Mouse (Mus musculus): ENCODE results near the gene Cck. TPM values are rescaled to one million over a fixed set of nuclear protein-coding genes. Genes with fewer than 3 reads are reported as not detected.

Gene Cck
- 2.8 and 3.6 TPM in 2 replicates for polyA plus RNA-seq (2015; fragmentation: Nextera tagmentation; extraction: Ambion mirVana)

DNA sequence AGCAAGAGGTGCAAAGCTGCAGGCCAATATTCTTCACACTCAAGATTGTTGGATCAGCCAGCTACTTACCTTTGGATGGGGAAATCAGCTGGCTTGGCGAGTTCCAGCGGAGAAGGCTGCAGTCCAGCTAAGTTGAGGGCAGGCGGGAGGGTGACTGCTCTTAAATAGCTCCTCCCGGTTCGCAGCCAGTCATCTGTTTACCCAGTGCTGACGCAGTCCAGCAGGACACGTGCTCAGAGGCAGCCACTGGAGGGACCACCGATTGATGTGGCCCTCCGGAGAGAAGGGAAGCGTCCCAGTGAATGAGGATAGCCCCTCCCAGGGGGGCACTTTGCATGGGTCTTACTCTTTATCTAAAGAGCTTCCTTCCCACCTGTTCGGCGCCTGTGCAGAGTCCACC, at the start of gene Cck:
Gene Cck, minus strand, starts transcription at position 166 of the 400 bp plus-strand sequence.
- no peaks in the 10 kb centered on the region for H3K36me3 ChIP-seq (ENCODE audit: insufficient read depth, low read length)
- peak; percentile 80; the same call in 1 of the 2 replicates for ATAC-seq (ENCODE audit: low FRiP score, low TSS enrichment)
- peaks cover 54% of the 10 kb centered on the region for H3K27me3 ChIP-seq (ENCODE audit: insufficient read depth, low read length)
- H3K4me1 ChIP-seq (ENCODE audit: insufficient read depth, low read length) = peaks cover 9% of the 10 kb centered on the region
- no peak within 1 kb of the TSS for H3K27ac ChIP-seq (ENCODE audit: low read length)
- H3K9ac ChIP-seq (replicated peaks; ENCODE audit: low read length) = no peak within 1 kb of the TSS
- WGBS = 4% methylated on average over 12 of the region's 12 CpGs
- peak within 1 kb of the TSS; percentile 36 for H3K4me3 ChIP-seq (ENCODE audit: low read length)
- no peaks in the 10 kb centered on the region for H3K9me3 ChIP-seq (ENCODE audit: low read length)
- H3K4me2 ChIP-seq (replicated peaks; ENCODE audit: low read depth, low read length) = peak within 1 kb of the TSS; percentile 51

DNA sequence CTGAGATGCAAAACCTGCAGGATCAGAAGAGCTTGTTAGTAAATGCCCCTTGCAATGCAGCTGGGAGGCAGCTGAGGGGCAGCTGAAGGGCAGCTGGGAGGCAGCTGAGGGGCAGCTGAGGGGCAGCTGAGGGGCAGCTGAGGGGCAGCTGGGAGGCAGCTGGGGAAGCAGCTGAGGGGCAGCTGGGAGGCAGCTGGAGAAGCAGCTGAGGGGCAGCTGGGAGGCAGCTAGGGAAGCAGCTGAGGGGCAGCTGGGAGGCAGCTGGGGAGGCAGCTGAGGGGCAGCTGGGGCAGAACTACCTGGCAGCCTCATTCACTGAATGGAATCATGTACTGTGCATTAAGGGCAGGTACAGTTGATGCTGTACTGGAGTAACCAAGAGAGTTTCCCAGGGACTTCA, 46.0 kb upstream of the Cck start:
- no peak overlapping the region for H3K4me3 ChIP-seq (ENCODE audit: low read length)
- H3K36me3 ChIP-seq (ENCODE audit: insufficient read depth, low read length) = no peaks in the 10 kb centered on the region
- no peak overlapping the region for H3K27ac ChIP-seq (ENCODE audit: low read length)
- no peak overlapping the region for H3K4me2 ChIP-seq (replicated peaks; ENCODE audit: low read depth, low read length)
- H3K9me3 ChIP-seq (ENCODE audit: low read length) = 0 out of 2 replicates have a peak, but pooled peaks cover 5% of the 10 kb centered on the region
- no peaks in the 10 kb centered on the region for H3K27me3 ChIP-seq (ENCODE audit: insufficient read depth, low read length)
- no peak for ATAC-seq (ENCODE audit: low FRiP score, low TSS enrichment)
- H3K4me1 ChIP-seq (ENCODE audit: insufficient read depth, low read length) = no peaks in the 10 kb centered on the region
- H3K9ac ChIP-seq (replicated peaks; ENCODE audit: low read length) = no peak overlapping the region

DNA sequence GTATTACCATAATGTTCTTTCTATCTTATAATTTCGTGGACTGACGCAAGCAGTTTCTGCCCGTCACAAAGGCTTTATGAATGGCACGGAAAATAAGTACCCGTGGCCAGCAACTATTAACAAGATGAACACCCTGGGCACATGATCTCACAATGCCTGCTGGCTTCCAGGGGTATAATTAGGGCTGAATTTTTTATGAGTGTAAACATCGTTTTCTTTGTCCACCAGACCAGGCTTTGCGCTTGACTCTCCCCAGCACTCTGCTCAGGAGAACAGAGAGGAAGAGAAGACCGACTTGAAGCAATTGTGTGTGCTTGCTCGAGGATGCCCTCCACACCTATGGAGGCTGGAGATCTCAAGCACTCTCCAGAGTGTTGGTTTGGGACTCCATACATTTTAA, 37.1 kb upstream of the Cck start:
- 78% methylated on average over 9 of the region's 9 CpGs for WGBS
- Histone ChIP-seq H3K4me1 (ENCODE audit: insufficient read depth, low read length) (no peaks in the 10 kb centered on the region), H3K36me3 (ENCODE audit: insufficient read depth, low read length) (no peaks in the 10 kb centered on the region), H3K4me3 (ENCODE audit: low read length) (no peak overlapping the region), H3K9me3 (ENCODE audit: low read length) (peaks cover 7% of the 10 kb centered on the region; the same call in 1 of the 2 replicates), H3K27ac (ENCODE audit: low read length) (no peak overlapping the region), H3K27me3 (ENCODE audit: insufficient read depth, low read length) (no peaks in the 10 kb centered on the region), H3K4me2 (replicated peaks; ENCODE audit: low read depth, low read length) (no peak overlapping the region), H3K9ac (replicated peaks; ENCODE audit: low read length) (no peak overlapping the region)
- no peak for ATAC-seq (ENCODE audit: low FRiP score, low TSS enrichment)

GRCm38 (mm10) chr9:121528605-121529357, 33.3 kb upstream of the Cck start:
- WGBS = 32% methylated on average over 8 of the region's 8 CpGs
- peak; percentile 92 for ATAC-seq (ENCODE audit: low FRiP score, low TSS enrichment)
- Histone ChIP-seq H3K4me2 (replicated peaks; ENCODE audit: low read depth, low read length) (no peak overlapping the region), H3K4me1 (ENCODE audit: insufficient read depth, low read length) (no peaks in the 10 kb centered on the region), H3K4me3 (ENCODE audit: low read length) (no peak overlapping the region), H3K36me3 (ENCODE audit: insufficient read depth, low read length) (no peaks in the 10 kb centered on the region), H3K9me3 (ENCODE audit: low read length) (peaks cover 3% of the 10 kb centered on the region; the same call in 1 of the 2 replicates), H3K27ac (ENCODE audit: low read length) (no peak overlapping the region), H3K27me3 (ENCODE audit: insufficient read depth, low read length) (no peaks in the 10 kb centered on the region), H3K9ac (replicated peaks; ENCODE audit: low read length) (no peak overlapping the region)

GRCm38 (mm10) chr9:121526171-121526570, 30.7 kb upstream of the Cck start:
- no peaks in the 10 kb centered on the region for H3K27me3 ChIP-seq (ENCODE audit: insufficient read depth, low read length)
- H3K4me1 ChIP-seq (ENCODE audit: insufficient read depth, low read length) = no peaks in the 10 kb centered on the region
- ATAC-seq (ENCODE audit: low FRiP score, low TSS enrichment) = no peak
- no peak overlapping the region for H3K9ac ChIP-seq (replicated peaks; ENCODE audit: low read length)
- peaks cover 3% of the 10 kb centered on the region; the same call in 1 of the 2 replicates for H3K9me3 ChIP-seq (ENCODE audit: low read length)
- no peak overlapping the region for H3K4me3 ChIP-seq (ENCODE audit: low read length)
- WGBS = 89% methylated on average over 6 of the region's 6 CpGs
- no peak overlapping the region for H3K4me2 ChIP-seq (replicated peaks; ENCODE audit: low read depth, low read length)
- H3K36me3 ChIP-seq (ENCODE audit: insufficient read depth, low read length) = no peaks in the 10 kb centered on the region
- H3K27ac ChIP-seq (ENCODE audit: low read length) = no peak overlapping the region

GRCm38 (mm10) chr9:121520047-121520446, 24.6 kb upstream of the Cck start:
- no peak for ATAC-seq (ENCODE audit: low FRiP score, low TSS enrichment)
- Histone ChIP-seq H3K4me2 (replicated peaks; ENCODE audit: low read depth, low read length) (no peak overlapping the region), H3K36me3 (ENCODE audit: insufficient read depth, low read length) (no peaks in the 10 kb centered on the region), H3K27ac (ENCODE audit: low read length) (no peak overlapping the region), H3K4me1 (ENCODE audit: insufficient read depth, low read length) (no peaks in the 10 kb centered on the region), H3K9ac (replicated peaks; ENCODE audit: low read length) (no peak overlapping the region), H3K4me3 (ENCODE audit: low read length) (no peak overlapping the region), H3K9me3 (ENCODE audit: low read length) (no peaks in the 10 kb centered on the region), H3K27me3 (ENCODE audit: insufficient read depth, low read length) (no peaks in the 10 kb centered on the region)
- 73% methylated on average over 5 of the region's 5 CpGs for WGBS

DNA sequence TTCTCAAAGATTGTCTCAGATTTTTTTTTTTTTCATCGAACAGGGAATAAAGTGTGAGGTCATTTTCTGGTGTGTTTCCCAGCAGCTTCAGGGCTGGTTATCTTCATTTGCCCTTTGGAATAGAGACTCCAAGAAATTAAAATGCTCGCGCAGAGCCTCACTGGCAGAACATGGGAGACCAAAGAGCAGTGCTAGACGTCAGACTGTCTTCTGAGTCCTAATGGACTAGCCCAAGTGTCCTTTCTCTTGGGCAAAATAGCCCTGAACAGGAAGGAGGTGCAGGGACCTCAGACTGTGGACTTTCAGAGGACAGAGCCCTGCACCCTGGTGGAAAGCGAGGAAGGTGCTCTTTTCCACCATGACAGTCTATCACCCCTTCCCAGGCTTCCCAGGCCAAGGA, 19.0 kb upstream of the Cck start:
- H3K36me3 ChIP-seq (ENCODE audit: insufficient read depth, low read length) = no peaks in the 10 kb centered on the region
- no peak overlapping the region for H3K9ac ChIP-seq (replicated peaks; ENCODE audit: low read length)
- no peaks in the 10 kb centered on the region for H3K9me3 ChIP-seq (ENCODE audit: low read length)
- H3K27me3 ChIP-seq (ENCODE audit: insufficient read depth, low read length) = no peaks in the 10 kb centered on the region
- no peak overlapping the region for H3K4me3 ChIP-seq (ENCODE audit: low read length)
- no peaks in the 10 kb centered on the region for H3K4me1 ChIP-seq (ENCODE audit: insufficient read depth, low read length)
- no peak for ATAC-seq (ENCODE audit: low FRiP score, low TSS enrichment)
- H3K4me2 ChIP-seq (replicated peaks; ENCODE audit: low read depth, low read length) = no peak overlapping the region
- WGBS = 83% methylated on average over 5 of the region's 5 CpGs
- no peak overlapping the region for H3K27ac ChIP-seq (ENCODE audit: low read length)

- no peak overlapping the region for H3K4me2 ChIP-seq (replicated peaks; ENCODE audit: low read depth, low read length)
- ATAC-seq (ENCODE audit: low FRiP score, low TSS enrichment) = no peak
- no peak overlapping the region for H3K27ac ChIP-seq (ENCODE audit: low read length)
- no peaks in the 10 kb centered on the region for H3K27me3 ChIP-seq (ENCODE audit: insufficient read depth, low read length)
- no peaks in the 10 kb centered on the region for H3K36me3 ChIP-seq (ENCODE audit: insufficient read depth, low read length)
- no peaks in the 10 kb centered on the region for H3K9me3 ChIP-seq (ENCODE audit: low read length)
- no peak overlapping the region for H3K4me3 ChIP-seq (ENCODE audit: low read length)
- H3K9ac ChIP-seq (replicated peaks; ENCODE audit: low read length) = no peak overlapping the region
- 88% methylated on average over 4 of the region's 4 CpGs for WGBS
- no peaks in the 10 kb centered on the region for H3K4me1 ChIP-seq (ENCODE audit: insufficient read depth, low read length)
Measured at GRCm38 (mm10) chr9:121511911-121512310, 16.4 kb upstream of the Cck start.

DNA sequence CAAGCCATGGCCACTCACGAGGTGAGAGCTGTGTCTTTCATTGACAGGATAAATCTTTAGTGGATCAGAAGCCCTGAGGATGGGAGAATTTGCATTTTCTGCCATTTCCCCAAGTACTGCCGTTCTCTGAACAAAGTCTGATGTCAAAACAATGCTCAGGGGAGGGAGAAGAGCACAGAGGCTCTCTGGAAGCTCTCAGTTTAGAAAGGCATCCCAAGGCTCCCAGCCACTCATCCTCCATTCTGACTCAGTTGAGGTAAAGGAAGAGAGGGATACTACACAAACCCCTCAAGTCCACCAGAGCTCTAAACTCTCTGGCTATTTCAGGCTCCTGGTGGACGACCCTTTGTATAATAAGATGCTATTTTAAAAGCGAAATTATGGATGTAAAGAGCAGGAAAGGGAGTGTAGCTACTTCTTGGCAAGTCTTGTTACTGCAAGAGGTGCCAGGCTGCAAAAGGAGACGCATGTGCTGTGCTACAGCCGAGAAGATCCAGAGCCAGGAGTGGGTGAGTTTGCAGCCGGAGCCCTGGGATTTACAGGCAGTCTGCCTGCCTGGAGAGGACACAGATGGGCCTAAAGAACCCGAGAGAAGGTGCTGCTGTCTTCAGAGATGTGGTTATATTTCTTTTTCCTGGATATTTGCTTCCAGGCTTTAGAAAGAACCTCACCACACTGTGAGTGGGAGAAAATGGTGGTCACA, 11.1 kb upstream of the Cck start:
- Histone ChIP-seq H3K27me3 (ENCODE audit: insufficient read depth, low read length) (no peaks in the 10 kb centered on the region), H3K27ac (ENCODE audit: low read length) (no peak overlapping the region), H3K4me3 (ENCODE audit: low read length) (no peak overlapping the region), H3K36me3 (ENCODE audit: insufficient read depth, low read length) (no peaks in the 10 kb centered on the region), H3K9me3 (ENCODE audit: low read length) (no peaks in the 10 kb centered on the region), H3K4me2 (replicated peaks; ENCODE audit: low read depth, low read length) (no peak overlapping the region), H3K4me1 (ENCODE audit: insufficient read depth, low read length) (no peaks in the 10 kb centered on the region), H3K9ac (replicated peaks; ENCODE audit: low read length) (no peak overlapping the region)
- ATAC-seq (ENCODE audit: low FRiP score, low TSS enrichment) = no peak
- WGBS = 69% methylated on average over 8 of the region's 8 CpGs

- no peak for ATAC-seq (ENCODE audit: low FRiP score, low TSS enrichment)
- no peak overlapping the region for H3K4me2 ChIP-seq (replicated peaks; ENCODE audit: low read depth, low read length)
- 95% methylated on average over 8 of the region's 8 CpGs for WGBS
- H3K9ac ChIP-seq (replicated peaks; ENCODE audit: low read length) = no peak overlapping the region
- no peaks in the 10 kb centered on the region for H3K36me3 ChIP-seq (ENCODE audit: insufficient read depth, low read length)
- H3K4me1 ChIP-seq (ENCODE audit: insufficient read depth, low read length) = no peaks in the 10 kb centered on the region
- H3K4me3 ChIP-seq (ENCODE audit: low read length) = no peak overlapping the region
- no peaks in the 10 kb centered on the region for H3K9me3 ChIP-seq (ENCODE audit: low read length)
- H3K27ac ChIP-seq (ENCODE audit: low read length) = no peak overlapping the region
- H3K27me3 ChIP-seq (ENCODE audit: insufficient read depth, low read length) = no peaks in the 10 kb centered on the region
Measured at GRCm38 (mm10) chr9:121505346-121505745, 9.9 kb upstream of the Cck start.

All from kidney, embryonic 16.5 days (tissue).